Mouse (Mus musculus): ENCODE results near the gene Exoc6b. TPM values are rescaled to one million over a fixed set of nuclear protein-coding genes. Genes with fewer than 3 reads are reported as not detected.

Gene Exoc6b
- polyA plus RNA-seq, 1 experiment: 42.5 TPM

DNA sequence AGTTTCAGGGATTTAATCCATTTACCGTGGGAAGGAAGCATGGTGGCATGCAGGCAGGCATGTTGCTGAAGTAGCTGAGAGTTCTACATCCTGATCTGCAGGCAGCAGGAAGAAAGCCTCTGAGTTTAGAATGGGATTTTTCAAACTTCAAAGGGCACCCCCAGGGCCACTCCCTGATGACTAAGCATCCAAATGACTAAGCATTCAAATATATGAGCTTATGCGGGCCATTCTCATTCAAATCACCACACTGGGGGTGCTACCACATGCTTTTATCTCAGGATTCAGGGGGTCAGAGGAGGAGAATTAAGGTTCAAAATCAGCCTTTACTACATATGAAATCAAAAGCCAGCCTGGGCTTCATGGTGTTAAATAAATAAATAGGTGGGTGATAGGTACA, 5.7 kb upstream of the Exoc6b start:
- H3K27me3 ChIP-seq (ENCODE audit: control insufficient read depth, insufficient read depth, low read length): no peaks in the 10 kb centered on the region
- H3K27ac ChIP-seq (ENCODE audit: insufficient read depth, low read length): no peak overlapping the region
- no peak overlapping the region for H3K4me3 ChIP-seq (replicated peaks; ENCODE audit: insufficient read depth, low read depth, low read length)
- H3K4me1 ChIP-seq (ENCODE audit: control insufficient read depth, insufficient read depth, low read length): peaks cover 3% of the 10 kb centered on the region; the same call in 1 of the 2 replicates
- TF ChIP-seq CTCF (IDR thresholded peaks at IDR 0.05; ENCODE audit: borderline replicate concordance, insufficient read depth, low read depth, low read length) (no peak), POLR2A (IDR thresholded peaks at IDR 0.05; ENCODE audit: borderline replicate concordance, insufficient read depth, low read length) (no peak)
- DNase-seq: no peak
- WGBS: 56% methylated on average over 2 of the region's 2 CpGs

DNA sequence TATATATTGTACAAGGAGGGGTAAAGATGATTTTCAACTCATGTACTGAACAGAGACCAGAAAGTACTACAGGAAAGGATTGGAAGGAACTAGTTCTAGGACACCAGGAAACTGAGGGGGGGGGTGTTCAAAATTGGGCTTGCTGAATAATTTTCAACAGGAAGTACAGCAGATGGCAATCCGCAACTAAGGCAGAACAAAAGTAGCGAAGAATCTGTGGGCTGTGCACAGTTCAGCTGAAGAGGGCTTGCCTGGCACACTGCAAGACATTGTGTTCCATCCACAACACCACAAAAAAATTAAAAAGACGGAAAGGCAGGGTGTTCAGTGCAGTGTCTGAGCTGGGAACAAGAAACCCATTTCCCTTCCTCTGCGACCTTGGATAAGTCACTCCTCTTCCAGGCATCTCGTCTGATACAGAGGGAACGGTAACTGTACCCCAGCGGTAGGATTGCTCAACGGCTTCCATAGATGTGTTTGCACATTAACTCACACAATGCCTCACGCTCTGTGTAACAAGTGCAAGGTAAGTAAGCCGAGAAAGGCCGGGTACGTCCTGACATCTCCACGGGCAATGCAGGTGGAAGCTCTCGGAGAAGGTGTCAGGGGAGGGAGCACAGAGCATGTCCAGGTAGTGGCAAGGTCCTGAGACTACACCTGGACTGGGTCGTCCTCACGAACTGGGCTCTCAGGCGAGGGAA, 841 bp downstream of the Exoc6b start:
- TF ChIP-seq POLR2A (IDR thresholded peaks at IDR 0.05; ENCODE audit: borderline replicate concordance, insufficient read depth, low read length): no peak
- under 1% methylated on average over 17 of the region's 17 CpGs for WGBS
- DNase-seq: peak in 1 of 2 experiments; percentile 22

DNA sequence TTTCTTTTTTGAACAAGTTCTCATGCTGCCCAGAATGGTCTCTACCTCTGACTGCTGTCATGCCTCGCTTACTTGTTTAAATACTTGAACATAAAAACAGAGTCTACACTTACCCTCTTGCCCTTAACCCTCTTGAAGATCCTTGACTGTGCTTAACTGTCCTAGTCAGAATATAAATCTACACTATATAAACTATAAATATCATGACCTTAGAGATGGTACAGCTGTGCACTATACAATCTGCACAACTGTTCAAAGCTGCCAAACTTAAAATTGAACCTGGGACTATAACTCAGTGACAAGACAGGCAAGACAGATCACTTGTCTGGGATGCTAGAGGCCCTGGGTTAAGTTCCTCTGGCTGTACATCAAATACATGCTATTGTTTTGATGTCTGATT, 11.7 kb downstream of the Exoc6b start:
- no peak overlapping the region for H3K27ac ChIP-seq (ENCODE audit: insufficient read depth, low read length)
- no peaks in the 10 kb centered on the region for H3K4me1 ChIP-seq (ENCODE audit: control insufficient read depth, insufficient read depth, low read length)
- no peak for TF ChIP-seq CTCF (IDR thresholded peaks at IDR 0.05; ENCODE audit: borderline replicate concordance, insufficient read depth, low read depth, low read length)
- TF ChIP-seq POLR2A (IDR thresholded peaks at IDR 0.05; ENCODE audit: borderline replicate concordance, insufficient read depth, low read length): no peak
- H3K27me3 ChIP-seq (ENCODE audit: control insufficient read depth, insufficient read depth, low read length): no peaks in the 10 kb centered on the region
- H3K4me3 ChIP-seq (replicated peaks; ENCODE audit: insufficient read depth, low read depth, low read length): no peak overlapping the region
- no peak for DNase-seq
- WGBS: 94% methylated on average over 1 of the region's 1 CpGs

More for the DNA sequence above, 841 bp downstream of the Exoc6b start:
- Histone ChIP-seq H3K27ac (ENCODE audit: insufficient read depth, low read length) (peak overlapping the region; percentile 24; the same call in 1 of the 2 replicates), H3K27me3 (ENCODE audit: control insufficient read depth, insufficient read depth, low read length) (no peaks in the 10 kb centered on the region), H3K4me1 (ENCODE audit: control insufficient read depth, insufficient read depth, low read length) (peaks cover 3% of the 10 kb centered on the region; the same call in 1 of the 2 replicates), H3K4me3 (replicated peaks; ENCODE audit: insufficient read depth, low read depth, low read length) (peak overlapping the region; percentile 79)

DNA sequence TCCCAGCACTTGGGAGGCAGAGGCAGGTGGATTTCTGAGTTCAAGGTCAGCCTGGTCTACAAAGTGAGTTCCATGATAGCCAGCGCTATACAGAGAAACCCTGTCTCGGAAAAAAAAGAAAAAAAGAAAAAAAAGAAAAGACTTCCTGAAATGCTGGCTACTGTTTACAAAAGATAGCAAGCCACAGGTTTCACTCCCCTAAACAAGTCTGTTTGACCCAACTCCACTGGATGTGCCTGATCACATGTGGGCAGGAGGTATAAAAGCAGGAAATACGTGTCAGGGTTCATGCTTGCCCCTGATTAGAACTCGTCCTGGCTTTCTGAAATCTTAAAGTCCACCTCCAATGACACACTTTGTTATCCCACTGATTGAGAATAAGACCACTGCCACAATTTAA, 18.2 kb downstream of the Exoc6b start:
- Histone ChIP-seq H3K4me3 (replicated peaks; ENCODE audit: insufficient read depth, low read depth, low read length) (no peak overlapping the region), H3K27ac (ENCODE audit: insufficient read depth, low read length) (no peak overlapping the region), H3K4me1 (ENCODE audit: control insufficient read depth, insufficient read depth, low read length) (no peaks in the 10 kb centered on the region), H3K27me3 (ENCODE audit: control insufficient read depth, insufficient read depth, low read length) (no peaks in the 10 kb centered on the region)
- TF ChIP-seq POLR2A (IDR thresholded peaks at IDR 0.05; ENCODE audit: borderline replicate concordance, insufficient read depth, low read length) (no peak), CTCF (IDR thresholded peaks at IDR 0.05; ENCODE audit: borderline replicate concordance, insufficient read depth, low read depth, low read length) (no peak)
- 95% methylated on average over 4 of the region's 4 CpGs for WGBS
- DNase-seq: no peak

DNA sequence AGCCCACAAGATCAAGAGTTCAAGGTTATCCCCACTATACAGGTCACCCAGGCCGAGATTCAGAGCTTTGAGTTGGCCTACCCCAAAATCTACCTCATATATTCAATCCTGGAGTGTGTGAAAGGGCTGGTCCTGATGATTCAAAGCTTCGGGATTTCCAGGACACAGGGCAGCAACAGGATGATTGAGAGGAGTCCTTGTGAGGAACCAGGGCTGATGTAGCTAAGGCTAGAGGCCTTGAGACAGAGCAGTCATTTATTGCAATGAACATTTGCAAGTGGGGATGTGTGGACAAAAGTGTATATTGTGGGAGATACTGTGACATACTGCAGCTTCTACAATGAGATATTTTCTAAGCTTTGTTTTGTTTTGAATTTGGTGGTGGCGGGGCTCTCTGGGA, 22.8 kb downstream of the Exoc6b start:
- TF ChIP-seq POLR2A (IDR thresholded peaks at IDR 0.05; ENCODE audit: borderline replicate concordance, insufficient read depth, low read length) (no peak), CTCF (IDR thresholded peaks at IDR 0.05; ENCODE audit: borderline replicate concordance, insufficient read depth, low read depth, low read length) (no peak)
- DNase-seq: no peak
- no peaks in the 10 kb centered on the region for H3K27me3 ChIP-seq (ENCODE audit: control insufficient read depth, insufficient read depth, low read length)
- no peaks in the 10 kb centered on the region for H3K4me1 ChIP-seq (ENCODE audit: control insufficient read depth, insufficient read depth, low read length)
- no peak overlapping the region for H3K27ac ChIP-seq (ENCODE audit: insufficient read depth, low read length)
- 87% methylated on average over 3 of the region's 3 CpGs for WGBS
- no peak overlapping the region for H3K4me3 ChIP-seq (replicated peaks; ENCODE audit: insufficient read depth, low read depth, low read length)

DNA sequence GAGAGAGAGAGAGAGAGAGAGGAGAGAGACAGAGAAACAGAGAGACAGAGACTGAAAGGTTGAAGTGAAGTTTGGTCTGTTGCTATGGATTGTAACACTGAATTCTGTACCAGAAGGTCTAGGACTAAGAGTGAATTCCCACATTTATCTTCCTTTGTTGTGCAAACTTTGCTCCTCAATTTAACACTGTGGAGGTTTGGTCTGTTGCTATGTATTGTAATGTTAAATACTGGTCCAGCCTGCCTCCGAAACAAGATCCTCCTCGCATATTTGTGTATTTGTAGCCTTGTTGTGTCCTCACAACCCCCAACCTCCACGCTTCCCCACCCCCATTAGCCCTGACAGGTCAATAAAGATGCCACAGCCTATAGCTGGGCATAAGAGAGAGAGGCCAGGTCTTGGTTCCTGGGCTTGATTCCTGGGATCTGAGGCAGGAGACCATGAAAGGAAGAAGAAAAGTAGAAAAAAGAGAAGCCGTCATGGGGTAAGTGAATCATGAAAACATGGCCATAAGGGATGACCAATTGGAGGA, 24.6 kb downstream of the Exoc6b start:
- H3K4me1 ChIP-seq (ENCODE audit: control insufficient read depth, insufficient read depth, low read length): no peaks in the 10 kb centered on the region
- DNase-seq: no peak
- H3K27ac ChIP-seq (ENCODE audit: insufficient read depth, low read length): no peak overlapping the region
- H3K27me3 ChIP-seq (ENCODE audit: control insufficient read depth, insufficient read depth, low read length): no peaks in the 10 kb centered on the region
- 72% methylated on average over 4 of the region's 4 CpGs for WGBS
- TF ChIP-seq CTCF (IDR thresholded peaks at IDR 0.05; ENCODE audit: borderline replicate concordance, insufficient read depth, low read depth, low read length): no peak
- no peak for TF ChIP-seq POLR2A (IDR thresholded peaks at IDR 0.05; ENCODE audit: borderline replicate concordance, insufficient read depth, low read length)
- no peak overlapping the region for H3K4me3 ChIP-seq (replicated peaks; ENCODE audit: insufficient read depth, low read depth, low read length)

DNA sequence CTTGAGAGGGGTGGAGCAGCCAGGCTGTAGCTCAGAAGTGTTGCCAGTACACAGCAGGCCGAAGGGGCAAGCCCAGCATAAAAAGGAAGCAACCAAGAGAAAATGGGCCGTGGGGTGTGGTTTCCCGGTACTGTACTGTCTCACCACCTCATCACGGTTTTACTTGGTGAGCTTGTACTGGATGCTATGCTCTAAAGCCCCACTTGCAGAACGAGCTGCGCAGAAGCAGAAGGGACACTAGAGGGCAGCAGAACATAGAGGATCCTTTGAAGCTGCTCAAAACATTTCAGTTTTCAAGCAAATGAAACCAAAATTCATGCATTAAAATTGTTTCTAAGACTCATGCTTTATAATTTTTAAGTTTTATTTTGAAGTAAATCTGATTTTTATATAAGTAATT, 31.6 kb downstream of the Exoc6b start:
- 2% methylated on average over 6 of the region's 6 CpGs for WGBS
- DNase-seq: peak; percentile 53 to 65
- TF ChIP-seq CTCF (IDR thresholded peaks at IDR 0.05; ENCODE audit: borderline replicate concordance, insufficient read depth, low read depth, low read length): peak; percentile 92
- no peak for TF ChIP-seq POLR2A (IDR thresholded peaks at IDR 0.05; ENCODE audit: borderline replicate concordance, insufficient read depth, low read length)
- Histone ChIP-seq H3K4me1 (ENCODE audit: control insufficient read depth, insufficient read depth, low read length) (no peaks in the 10 kb centered on the region), H3K4me3 (replicated peaks; ENCODE audit: insufficient read depth, low read depth, low read length) (no peak overlapping the region), H3K27ac (ENCODE audit: insufficient read depth, low read length) (no peak overlapping the region), H3K27me3 (ENCODE audit: control insufficient read depth, insufficient read depth, low read length) (no peaks in the 10 kb centered on the region)

DNA sequence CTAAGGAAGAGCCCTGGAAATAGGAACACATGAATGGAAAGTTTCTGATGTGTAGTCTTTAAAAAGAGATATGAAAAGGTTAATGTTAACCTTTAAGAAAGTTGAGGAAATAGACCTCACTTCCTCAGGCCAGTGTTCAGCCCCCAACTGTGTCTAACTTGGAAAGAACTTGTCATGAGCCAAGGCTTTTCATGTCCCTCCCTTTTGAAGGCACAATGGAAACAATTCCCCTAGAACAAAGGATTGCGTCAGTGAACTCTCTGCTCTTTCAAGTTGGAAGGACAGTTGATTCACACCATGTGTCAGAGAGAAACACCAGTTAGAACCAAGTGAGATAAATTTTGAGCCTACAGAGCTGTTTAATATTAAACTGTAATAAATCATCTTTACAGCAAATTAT, 39.6 kb downstream of the Exoc6b start:
- H3K4me3 ChIP-seq (replicated peaks; ENCODE audit: insufficient read depth, low read depth, low read length): no peak overlapping the region
- 93% methylated on average over 1 of the region's 1 CpGs for WGBS
- TF ChIP-seq CTCF (IDR thresholded peaks at IDR 0.05; ENCODE audit: borderline replicate concordance, insufficient read depth, low read depth, low read length) (no peak), POLR2A (IDR thresholded peaks at IDR 0.05; ENCODE audit: borderline replicate concordance, insufficient read depth, low read length) (no peak)
- DNase-seq: no peak
- H3K27me3 ChIP-seq (ENCODE audit: control insufficient read depth, insufficient read depth, low read length): no peaks in the 10 kb centered on the region
- no peak overlapping the region for H3K27ac ChIP-seq (ENCODE audit: insufficient read depth, low read length)
- H3K4me1 ChIP-seq (ENCODE audit: control insufficient read depth, insufficient read depth, low read length): no peaks in the 10 kb centered on the region
